Mouse (Mus musculus): ENCODE measurements around the gene Gal3st2. TPM values are rescaled to one million over a fixed set of nuclear protein-coding genes. Genes with fewer than 3 reads are reported as not detected.
A peak's percentile ranks its signal among the peaks of the same experiment; 100 is the strongest.
"Not testable (repeated sequence)": the region's sequence is repeated elsewhere in the genome, so short reads cannot be mapped to it uniquely, and the experiment has no call there.

The Gal3st2 gene
- total and polyA plus RNA-seq, 2 experiments from 2014 or later, result not detected

GRCm38 (mm10) chr1:93857370-93857769 lies 3.7 kb upstream of the Gal3st2 start:
- H3K9me3 ChIP-seq (replicated peaks; ENCODE audit: control insufficient read depth, low read length), result no peaks in the 10 kb centered on the region
- no peak overlapping the region for H3K4me3 ChIP-seq (ENCODE audit: low read depth, low read length)
- DNase-seq (ENCODE audit: low spot score), result no peak
- no peaks in the 10 kb centered on the region for H3K4me1 ChIP-seq (ENCODE audit: control insufficient read depth, insufficient read depth)
- H3K4me2 ChIP-seq (ENCODE audit: low read depth, low read length), result no peak overlapping the region
- H3K36me3 ChIP-seq (replicated peaks; ENCODE audit: control insufficient read depth, insufficient read depth, low read length), result no peaks in the 10 kb centered on the region
- H3K27me3 ChIP-seq (ENCODE audit: control insufficient read depth, insufficient read depth, low read length), result no peaks in the 10 kb centered on the region
- H3K27ac ChIP-seq (ENCODE audit: low read depth), result no peak overlapping the region
- ATAC-seq (ENCODE audit: insufficient read depth, low read depth), result no peak
- H3K9ac ChIP-seq (replicated peaks; ENCODE audit: low read depth, low read length), result no peak overlapping the region
- TF ChIP-seq CTCF (IDR thresholded peaks at IDR 0.05; ENCODE audit: low read depth), result no peak
- no peak for TF ChIP-seq EP300 (IDR thresholded peaks at IDR 0.05; ENCODE audit: low read depth)
- WGBS, result 73% methylated on average over 6 of the region's 6 CpGs

- TF ChIP-seq EP300 (IDR thresholded peaks at IDR 0.05; ENCODE audit: low read depth) (no peak), CTCF (IDR thresholded peaks at IDR 0.05; ENCODE audit: low read depth) (no peak)
- DNase-seq (ENCODE audit: low spot score) (no peak), ATAC-seq (ENCODE audit: insufficient read depth, low read depth) (no peak)
- no peak overlapping the region for H3K9ac ChIP-seq (replicated peaks; ENCODE audit: low read depth, low read length)
- no peak overlapping the region for H3K27ac ChIP-seq (ENCODE audit: low read depth)
- no peaks in the 10 kb centered on the region for H3K27me3 ChIP-seq (ENCODE audit: control insufficient read depth, insufficient read depth, low read length)
- H3K4me3 ChIP-seq (ENCODE audit: low read depth, low read length), result no peak overlapping the region
- no peaks in the 10 kb centered on the region for H3K4me1 ChIP-seq (ENCODE audit: control insufficient read depth, insufficient read depth)
- no peak overlapping the region for H3K4me2 ChIP-seq (ENCODE audit: low read depth, low read length)
- no peaks in the 10 kb centered on the region for H3K36me3 ChIP-seq (replicated peaks; ENCODE audit: control insufficient read depth, insufficient read depth, low read length)
- WGBS, result 81% methylated on average over 3 of the region's 3 CpGs
- no peaks in the 10 kb centered on the region for H3K9me3 ChIP-seq (replicated peaks; ENCODE audit: control insufficient read depth, low read length)
Observed at GRCm38 (mm10) chr1:93857991-93858390, 3.1 kb upstream of the Gal3st2 start.

GRCm38 (mm10) chr1:93859619-93860018 lies 1.5 kb upstream of the Gal3st2 start:
- TF ChIP-seq CTCF (IDR thresholded peaks at IDR 0.05; ENCODE audit: low read depth) (no peak), EP300 (IDR thresholded peaks at IDR 0.05; ENCODE audit: low read depth) (no peak)
- no peaks in the 10 kb centered on the region for H3K27me3 ChIP-seq (ENCODE audit: control insufficient read depth, insufficient read depth, low read length)
- no peak for DNase-seq (ENCODE audit: low spot score)
- no peaks in the 10 kb centered on the region for H3K36me3 ChIP-seq (replicated peaks; ENCODE audit: control insufficient read depth, insufficient read depth, low read length)
- no peaks in the 10 kb centered on the region for H3K9me3 ChIP-seq (replicated peaks; ENCODE audit: control insufficient read depth, low read length)
- ATAC-seq (ENCODE audit: insufficient read depth, low read depth), result no peak
- no peak overlapping the region for H3K27ac ChIP-seq (ENCODE audit: low read depth)
- no peak overlapping the region for H3K9ac ChIP-seq (replicated peaks; ENCODE audit: low read depth, low read length)
- H3K4me1 ChIP-seq (ENCODE audit: control insufficient read depth, insufficient read depth), result no peaks in the 10 kb centered on the region
- H3K4me2 ChIP-seq (ENCODE audit: low read depth, low read length), result no peak overlapping the region
- H3K4me3 ChIP-seq (ENCODE audit: low read depth, low read length), result no peak overlapping the region

DNA sequence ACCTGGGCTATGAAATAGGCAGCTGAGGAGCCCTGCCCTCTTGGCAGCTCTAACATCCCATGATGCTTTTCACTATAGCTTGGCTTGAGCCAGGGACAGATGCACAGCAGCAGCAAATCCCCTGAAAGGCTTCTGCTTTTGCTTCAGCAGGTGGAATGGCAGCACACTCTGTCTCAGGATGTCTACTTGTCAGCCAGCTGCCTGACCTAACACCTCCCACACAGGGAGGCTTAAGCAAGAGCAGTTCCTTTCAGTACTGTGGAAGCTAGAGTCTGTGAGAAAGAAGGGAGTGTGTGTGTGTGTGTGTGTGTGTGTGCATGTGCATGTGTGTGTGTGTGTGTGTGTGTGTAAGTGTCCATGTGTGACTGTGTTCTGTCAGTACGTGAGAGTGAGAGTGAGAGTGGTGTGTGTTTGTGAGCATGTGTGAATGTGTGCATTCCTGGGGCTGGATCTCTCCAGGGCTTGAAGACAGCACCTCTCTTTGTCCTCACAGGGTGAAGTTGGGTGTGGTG lies 10.5 kb downstream of the Gal3st2 start:
- not testable (repeated sequence) for H3K9ac ChIP-seq (replicated peaks; ENCODE audit: low read depth, low read length); H3K9me3 ChIP-seq (replicated peaks; ENCODE audit: control insufficient read depth, low read length)
- whole genome bisulfite sequencing, result no CpG with 5 or more reads among the region's 1 CpGs

GRCm38 (mm10) chr1:93874405-93874804 lies 13.3 kb downstream of the Gal3st2 start:
- not testable (repeated sequence) for H3K4me1 ChIP-seq (ENCODE audit: control insufficient read depth, insufficient read depth); H3K4me2 ChIP-seq (ENCODE audit: low read depth, low read length); H3K36me3 ChIP-seq (replicated peaks; ENCODE audit: control insufficient read depth, insufficient read depth, low read length); H3K27ac ChIP-seq (ENCODE audit: low read depth); ATAC-seq (ENCODE audit: insufficient read depth, low read depth); H3K9ac ChIP-seq (replicated peaks; ENCODE audit: low read depth, low read length); DNase-seq (ENCODE audit: low spot score); H3K4me3 ChIP-seq (ENCODE audit: low read depth, low read length); H3K27me3 ChIP-seq (ENCODE audit: control insufficient read depth, insufficient read depth, low read length); H3K9me3 ChIP-seq (replicated peaks; ENCODE audit: control insufficient read depth, low read length)
- WGBS, result 89% methylated on average over 11 of the region's 22 CpGs

More for the DNA sequence above, 10.5 kb downstream of the Gal3st2 start:
- not testable (repeated sequence) for H3K4me3 ChIP-seq (ENCODE audit: low read depth, low read length); ATAC-seq (ENCODE audit: insufficient read depth, low read depth); H3K36me3 ChIP-seq (replicated peaks; ENCODE audit: control insufficient read depth, insufficient read depth, low read length); H3K4me1 ChIP-seq (ENCODE audit: control insufficient read depth, insufficient read depth); H3K4me2 ChIP-seq (ENCODE audit: low read depth, low read length); H3K27ac ChIP-seq (ENCODE audit: low read depth); H3K27me3 ChIP-seq (ENCODE audit: control insufficient read depth, insufficient read depth, low read length); DNase-seq (ENCODE audit: low spot score)

GRCm38 (mm10) chr1:93881778-93882177 lies 20.7 kb downstream of the Gal3st2 start:
- H3K4me2 ChIP-seq (ENCODE audit: low read depth, low read length); H3K9me3 ChIP-seq (replicated peaks; ENCODE audit: control insufficient read depth, low read length); H3K27ac ChIP-seq (ENCODE audit: low read depth); H3K4me3 ChIP-seq (ENCODE audit: low read depth, low read length); DNase-seq (ENCODE audit: low spot score); H3K9ac ChIP-seq (replicated peaks; ENCODE audit: low read depth, low read length); H3K27me3 ChIP-seq (ENCODE audit: control insufficient read depth, insufficient read depth, low read length); H3K36me3 ChIP-seq (replicated peaks; ENCODE audit: control insufficient read depth, insufficient read depth, low read length); H3K4me1 ChIP-seq (ENCODE audit: control insufficient read depth, insufficient read depth): not testable (repeated sequence)
- no CpG with 5 or more reads among the region's 11 CpGs for WGBS
- ATAC-seq (ENCODE audit: insufficient read depth, low read depth), result peak; percentile 75

DNA sequence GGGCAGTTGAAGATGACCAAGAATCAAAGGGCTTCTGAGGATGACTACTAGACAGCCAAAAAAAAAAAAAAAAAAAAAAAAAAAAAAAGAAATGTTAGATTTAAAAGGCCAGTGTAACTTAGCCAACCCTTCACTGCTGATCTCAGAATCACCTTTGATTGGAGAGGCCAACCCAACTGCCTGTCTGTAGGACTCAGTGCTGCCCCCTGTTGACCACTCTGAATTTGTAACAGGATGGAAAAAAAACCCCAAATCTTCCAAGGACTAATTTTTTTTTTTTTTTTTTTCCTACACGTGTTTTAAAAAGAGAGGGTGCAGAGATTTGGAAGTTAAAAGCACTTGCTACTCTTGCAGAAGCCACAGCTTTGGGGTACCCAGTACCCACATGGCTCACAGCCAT lies 29.8 kb downstream of the Gal3st2 start:
- not testable (repeated sequence) for DNase-seq (ENCODE audit: low spot score); ATAC-seq (ENCODE audit: insufficient read depth, low read depth); H3K27me3 ChIP-seq (ENCODE audit: control insufficient read depth, insufficient read depth, low read length); H3K9me3 ChIP-seq (replicated peaks; ENCODE audit: control insufficient read depth, low read length); H3K4me2 ChIP-seq (ENCODE audit: low read depth, low read length); H3K4me3 ChIP-seq (ENCODE audit: low read depth, low read length); H3K4me1 ChIP-seq (ENCODE audit: control insufficient read depth, insufficient read depth); H3K27ac ChIP-seq (ENCODE audit: low read depth); H3K9ac ChIP-seq (replicated peaks; ENCODE audit: low read depth, low read length); H3K36me3 ChIP-seq (replicated peaks; ENCODE audit: control insufficient read depth, insufficient read depth, low read length)
- WGBS, result 57% methylated on average over 1 of the region's 1 CpGs

DNA sequence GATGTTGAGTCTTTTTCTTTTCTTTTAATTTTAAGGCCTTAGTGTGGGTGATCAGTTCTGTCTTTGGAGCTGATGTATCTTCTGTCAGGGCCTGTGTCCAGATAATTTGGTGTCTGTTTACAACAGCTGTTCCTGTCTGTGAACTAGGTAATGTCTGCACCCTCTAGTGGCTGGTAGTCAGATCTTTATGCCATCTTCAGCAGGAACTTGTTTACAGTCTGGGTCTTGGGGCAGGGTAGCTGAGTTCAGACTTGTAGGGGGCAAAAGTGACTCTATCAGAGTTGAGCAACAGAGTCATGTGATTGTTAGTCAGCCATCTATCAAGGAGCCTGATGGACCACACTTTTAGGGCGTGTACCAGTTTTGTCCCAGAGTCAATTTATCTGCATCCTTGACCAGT lies 36.3 kb downstream of the Gal3st2 start:
- not testable (repeated sequence) for H3K27me3 ChIP-seq (ENCODE audit: control insufficient read depth, insufficient read depth, low read length)

More for the DNA sequence above, 36.3 kb downstream of the Gal3st2 start:
- not testable (repeated sequence) for H3K27ac ChIP-seq (ENCODE audit: low read depth); DNase-seq (ENCODE audit: low spot score); H3K36me3 ChIP-seq (replicated peaks; ENCODE audit: control insufficient read depth, insufficient read depth, low read length); H3K4me2 ChIP-seq (ENCODE audit: low read depth, low read length); H3K9me3 ChIP-seq (replicated peaks; ENCODE audit: control insufficient read depth, low read length); H3K4me1 ChIP-seq (ENCODE audit: control insufficient read depth, insufficient read depth); H3K4me3 ChIP-seq (ENCODE audit: low read depth, low read length); H3K9ac ChIP-seq (replicated peaks; ENCODE audit: low read depth, low read length)
- no CpG with 5 or more reads among the region's 1 CpGs for WGBS
- 0 out of 2 replicates have a peak, but pooled peaks have one; percentile 36 for ATAC-seq (ENCODE audit: insufficient read depth, low read depth)
